Mouse (Mus musculus) forebrain, embryonic 14.5 days (tissue): ENCODE data around the gene Rtp2. TPM values are rescaled to one million over a fixed set of nuclear protein-coding genes. Genes with fewer than 3 reads are reported as not detected.
A peak's percentile ranks its signal among the peaks of the same experiment; 100 is the strongest.

Experiments used
- ATAC-seq: fragments of 200-750 bp; cut with Nextera tagmentation; 2 replicates; pipeline ENCODE4 v1.8.0; 2017; ENCODE audit warnings: mild to moderate bottlenecking, moderate library complexity
- DNase-seq: peaks from one replicate; pipeline ENCODE4 v3.0.0-alpha.2; 2015; ENCODE audit warnings: low spot score
- H3K27ac ChIP-seq: fragments of 300-500 bp; sonication (generic); 2 replicates; pipeline ENCODE4 v1.5.1; 2014; ENCODE audit warnings: low read depth, mild to moderate bottlenecking, control low read depth, low read length, moderate library complexity
- H3K27me3 ChIP-seq: fragments of 300-500 bp; sonication (generic); replicated peaks from 2 replicates; pipeline ENCODE4 v1.6.1; 2014; ENCODE audit warnings: low read length, control low read depth, mixed read lengths; ENCODE audit not compliant: control insufficient read depth, insufficient read depth
- H3K36me3 ChIP-seq: fragments of 300-500 bp; sonication (generic); 2 replicates; pipeline ENCODE4 v1.6.1; 2014; ENCODE audit warnings: low read length, control low read depth; ENCODE audit not compliant: control insufficient read depth, insufficient read depth
- H3K4me1 ChIP-seq: fragments of 300-500 bp; sonication (generic); 2 replicates; pipeline ENCODE4 v1.6.1; 2014; ENCODE audit warnings: antibody characterized with exemption, low read length, control low read depth; ENCODE audit not compliant: control insufficient read depth, insufficient read depth
- H3K4me2 ChIP-seq: fragments of 300-500 bp; sonication (generic); 2 replicates; pipeline ENCODE4 v1.6.1; 2014; ENCODE audit warnings: mild to moderate bottlenecking, control low read depth, low read length
- H3K4me3 ChIP-seq: fragments of 300-500 bp; sonication (generic); 2 replicates; pipeline ENCODE4 v1.5.1; 2014; ENCODE audit warnings: low read depth, low read length, control low read depth
- H3K9ac ChIP-seq: fragments of 300-500 bp; sonication (generic); 2 replicates; pipeline ENCODE4 v1.6.1; 2014; ENCODE audit warnings: mild to moderate bottlenecking, low read length, control low read depth, moderate library complexity
- H3K9me3 ChIP-seq: fragments of 300-500 bp; sonication (generic); replicated peaks from 2 replicates; pipeline ENCODE4 v1.6.1; 2016; ENCODE audit warnings: low read length, control low read depth, mixed read lengths; ENCODE audit not compliant: control insufficient read depth
- WGBS: fragments of 180-500 bp; shearing (Covaris S2); extraction: QIAGEN DNeasy Blood & Tissue Kit; methylation state at CpG from one replicate; pipeline ENCODE4 v1.1.7; 2014; 5-methylcytosine and 5-hydroxymethylcytosine counted together
- polyA plus RNA-seq: library from polyadenylated mRNA; unstranded; fragments of >200 nt; fragmentation: Nextera tagmentation; extraction: Ambion mirVana; gene quantifications from 2 replicates; pipeline ENCODE4 v1.2.1, GENCODE M21; 2014

Gene Rtp2
- polyA plus RNA-seq, 1 experiment from 2014 or later, result not detected

GRCm38 (mm10) chr16:23972901-23973300, 40.7 kb upstream of the Rtp2 start:
- Histone ChIP-seq H3K27ac (no peak overlapping the region), H3K36me3 (peaks cover 4% of the 10 kb centered on the region; the same call in 1 of the 2 replicates), H3K27me3 (no peaks in the 10 kb centered on the region), H3K4me1 (no peaks in the 10 kb centered on the region), H3K4me2 (no peak overlapping the region), H3K9me3 (no peaks in the 10 kb centered on the region), H3K4me3 (no peak overlapping the region), H3K9ac (no peak overlapping the region)
- WGBS, result 76% methylated on average over 11 of the region's 11 CpGs
- DNase-seq (no peak), ATAC-seq (no peak)

GRCm38 (mm10) chr16:23972126-23972740, 40.0 kb upstream of the Rtp2 start:
- DNase-seq (no peak), ATAC-seq (no peak)
- Histone ChIP-seq H3K36me3 (peaks cover 4% of the 10 kb centered on the region; the same call in 1 of the 2 replicates), H3K9ac (no peak overlapping the region), H3K4me2 (no peak overlapping the region), H3K27ac (no peak overlapping the region), H3K4me3 (no peak overlapping the region), H3K27me3 (no peaks in the 10 kb centered on the region), H3K9me3 (no peaks in the 10 kb centered on the region), H3K4me1 (no peaks in the 10 kb centered on the region)
- 82% methylated on average over 20 of the region's 20 CpGs for WGBS

DNA sequence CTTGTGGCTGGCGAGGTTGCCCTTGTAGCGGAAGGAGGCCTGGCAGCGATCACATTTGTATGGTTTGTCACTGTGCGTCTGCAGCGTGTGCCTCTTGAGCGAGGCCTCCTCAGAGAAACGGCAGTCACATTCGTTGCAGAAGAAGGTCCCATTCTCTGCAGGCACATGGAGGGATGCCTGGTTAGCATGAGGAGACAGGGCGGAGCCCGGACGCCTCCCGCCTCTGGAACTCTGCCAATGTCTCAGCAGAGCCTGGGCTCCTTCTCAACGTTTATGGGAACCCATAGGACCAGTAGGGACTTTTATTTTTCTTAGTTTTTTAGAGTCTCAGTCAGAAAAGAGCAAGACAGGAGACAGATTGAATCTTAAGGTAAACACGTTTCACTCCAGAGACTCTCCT, 37.7 kb upstream of the Rtp2 start:
- Histone ChIP-seq H3K27ac (no peak overlapping the region), H3K4me1 (no peaks in the 10 kb centered on the region), H3K9me3 (no peaks in the 10 kb centered on the region), H3K4me2 (no peak overlapping the region), H3K27me3 (no peaks in the 10 kb centered on the region), H3K9ac (no peak overlapping the region), H3K4me3 (no peak overlapping the region), H3K36me3 (peaks cover 4% of the 10 kb centered on the region; the same call in 1 of the 2 replicates)
- ATAC-seq (no peak), DNase-seq (no peak)
- WGBS, result 74% methylated on average over 14 of the region's 14 CpGs

DNA sequence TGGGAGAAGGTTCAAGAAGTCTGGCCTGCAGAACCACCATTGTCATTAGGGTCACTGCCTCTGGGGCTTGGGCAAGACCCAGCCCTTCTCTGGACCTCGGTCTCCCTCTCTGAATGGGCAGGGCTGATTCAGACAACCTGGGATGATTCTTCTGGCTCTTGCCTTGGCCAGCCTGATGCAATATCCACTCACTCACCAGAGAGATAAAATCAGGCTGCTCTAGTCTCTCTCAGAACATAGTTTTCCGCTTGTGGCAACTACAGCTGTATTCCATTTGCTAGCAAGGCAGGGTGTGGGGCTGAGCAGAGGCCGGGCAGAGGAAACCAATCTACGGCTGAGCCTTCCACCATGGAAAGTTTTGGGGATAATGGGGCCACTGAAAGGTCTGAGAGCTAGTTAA, 36.7 kb upstream of the Rtp2 start:
- Histone ChIP-seq H3K4me1 (peaks cover 5% of the 10 kb centered on the region; the same call in 1 of the 2 replicates), H3K27ac (no peak overlapping the region), H3K9me3 (no peaks in the 10 kb centered on the region), H3K27me3 (no peaks in the 10 kb centered on the region), H3K4me2 (no peak overlapping the region), H3K36me3 (peaks cover 4% of the 10 kb centered on the region; the same call in 1 of the 2 replicates), H3K9ac (no peak overlapping the region), H3K4me3 (no peak overlapping the region)
- no peak for DNase-seq
- no peak for ATAC-seq
- WGBS, result 88% methylated on average over 4 of the region's 4 CpGs

- Histone ChIP-seq H3K27ac (no peak overlapping the region), H3K9me3 (no peaks in the 10 kb centered on the region), H3K9ac (no peak overlapping the region), H3K4me1 (peaks cover 5% of the 10 kb centered on the region; the same call in 1 of the 2 replicates), H3K4me3 (no peak overlapping the region), H3K27me3 (no peaks in the 10 kb centered on the region), H3K36me3 (peaks cover 4% of the 10 kb centered on the region; the same call in 1 of the 2 replicates), H3K4me2 (no peak overlapping the region)
- DNase-seq (no peak), ATAC-seq (no peak)
- WGBS, result 76% methylated on average over 7 of the region's 7 CpGs
Measured at GRCm38 (mm10) chr16:23967301-23967700, 35.1 kb upstream of the Rtp2 start.

DNA sequence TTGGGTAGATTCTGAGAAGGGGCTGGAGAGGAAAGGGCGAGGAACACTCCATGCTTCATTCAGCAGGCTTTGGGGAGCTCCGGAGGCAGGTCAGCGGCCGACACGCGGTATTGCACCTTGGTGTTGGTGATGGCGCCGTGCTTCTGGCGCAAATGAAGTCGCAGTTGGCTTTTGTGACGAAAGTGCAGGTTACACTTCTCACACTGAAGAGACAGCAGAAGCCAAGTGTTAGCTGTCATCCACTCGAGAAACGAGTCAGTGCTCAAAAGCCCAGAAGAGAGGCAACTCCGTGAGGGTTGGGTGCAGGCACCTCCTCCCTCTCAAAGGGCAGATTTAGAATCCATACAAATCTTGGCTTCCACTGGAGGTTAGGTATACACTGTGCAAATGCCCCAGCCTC, 33.9 kb upstream of the Rtp2 start:
- Histone ChIP-seq H3K36me3 (peaks cover 4% of the 10 kb centered on the region; the same call in 1 of the 2 replicates), H3K4me1 (peaks cover 5% of the 10 kb centered on the region; the same call in 1 of the 2 replicates), H3K9me3 (no peaks in the 10 kb centered on the region), H3K4me2 (no peak overlapping the region), H3K4me3 (no peak overlapping the region), H3K27me3 (no peaks in the 10 kb centered on the region), H3K9ac (no peak overlapping the region), H3K27ac (no peak overlapping the region)
- WGBS, result 92% methylated on average over 14 of the region's 14 CpGs
- DNase-seq (no peak), ATAC-seq (no peak)

DNA sequence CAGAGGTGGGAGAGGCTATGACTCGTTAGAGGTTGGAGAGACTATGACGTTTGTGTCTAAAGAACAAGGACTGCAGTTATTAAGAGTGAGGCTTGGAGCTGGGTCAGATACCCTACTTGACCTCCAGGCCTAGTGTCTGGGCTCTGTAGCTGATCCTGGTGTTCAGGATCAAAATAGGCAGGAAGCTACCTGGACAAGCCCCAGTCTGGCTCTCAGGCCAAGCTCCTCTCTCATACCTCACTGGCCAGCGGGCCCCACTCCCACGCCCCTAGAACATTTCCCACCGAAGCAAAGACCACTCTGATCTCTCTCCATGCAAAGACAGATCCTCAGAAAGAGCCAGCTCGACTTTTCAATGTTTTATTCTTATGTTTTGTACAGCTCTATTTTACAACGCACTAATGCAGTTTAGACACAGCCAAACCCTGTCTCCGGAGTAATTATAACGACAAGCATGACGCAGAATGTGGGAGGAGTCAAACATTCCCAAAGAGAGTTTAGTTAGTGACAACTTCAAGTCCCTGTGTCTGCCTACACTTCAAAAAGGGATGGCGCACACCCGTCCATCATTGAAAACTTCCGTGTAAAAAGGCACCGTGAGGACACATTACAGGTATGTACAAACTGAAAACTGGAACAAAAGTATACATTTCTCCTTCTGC, 32.6 kb upstream of the Rtp2 start:
- H3K27ac ChIP-seq, result no peak overlapping the region
- H3K4me1 ChIP-seq, result peaks cover 5% of the 10 kb centered on the region; the same call in 1 of the 2 replicates
- no peak for DNase-seq
- no peaks in the 10 kb centered on the region for H3K9me3 ChIP-seq
- no peak overlapping the region for H3K9ac ChIP-seq
- no peak overlapping the region for H3K4me3 ChIP-seq
- no peaks in the 10 kb centered on the region for H3K27me3 ChIP-seq
- no peak for ATAC-seq
- peaks cover 4% of the 10 kb centered on the region; the same call in 1 of the 2 replicates for H3K36me3 ChIP-seq
- H3K4me2 ChIP-seq, result no peak overlapping the region
- 73% methylated on average over 14 of the region's 14 CpGs for WGBS

DNA sequence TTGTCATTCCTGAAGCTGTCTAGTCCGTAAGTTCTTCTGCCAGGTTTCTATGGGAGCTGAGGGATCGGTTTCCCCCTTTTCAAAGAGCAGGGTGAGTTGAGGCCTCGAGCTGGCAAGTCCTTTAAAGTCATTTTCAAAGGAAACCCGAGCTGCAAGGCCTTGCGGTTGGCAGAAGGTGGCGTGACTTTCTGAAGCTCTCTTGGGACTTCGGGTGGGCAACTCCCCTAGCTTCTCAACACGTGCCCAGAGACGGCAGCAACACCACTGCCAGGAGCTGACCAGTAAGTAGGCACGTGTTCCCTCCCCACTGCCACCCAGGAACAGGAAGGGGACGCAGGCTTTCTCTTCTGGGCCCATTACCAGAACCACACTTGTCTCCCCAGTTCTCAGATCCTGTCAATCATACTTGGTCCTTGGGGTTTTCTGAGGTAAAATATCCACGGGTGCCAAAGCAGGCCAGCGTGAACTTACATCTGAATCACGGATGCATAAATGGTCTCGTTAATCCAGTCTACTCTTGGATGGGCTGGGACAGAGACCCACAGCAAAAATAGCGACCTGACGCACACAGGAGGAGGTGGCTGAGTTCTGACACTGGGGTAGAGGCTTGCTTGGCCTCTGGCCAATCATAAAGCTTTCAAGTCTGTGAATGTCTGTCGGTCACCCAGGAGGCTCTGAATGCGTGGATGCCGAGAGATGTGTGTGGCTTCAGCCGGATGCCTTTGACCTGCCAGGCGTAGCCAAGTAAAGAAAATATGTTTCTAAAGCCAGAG, 31.9 kb upstream of the Rtp2 start:
- Histone ChIP-seq H3K27me3 (no peaks in the 10 kb centered on the region), H3K4me2 (no peak overlapping the region), H3K36me3 (peaks cover 4% of the 10 kb centered on the region; the same call in 1 of the 2 replicates), H3K9me3 (no peaks in the 10 kb centered on the region), H3K9ac (no peak overlapping the region), H3K4me1 (peaks cover 5% of the 10 kb centered on the region; the same call in 1 of the 2 replicates), H3K4me3 (no peak overlapping the region), H3K27ac (no peak overlapping the region)
- ATAC-seq, result peak; percentile 37; the same call in 1 of the 2 replicates
- DNase-seq, result peak; percentile 23
- WGBS, result 48% methylated on average over 22 of the region's 22 CpGs
